10 mouse cellular contexts compared by ENCODE assay signal in genomic region chr16:43334411-43335150, GRCm38 (mm10).
A peak's percentile ranks its signal among the peaks of the same experiment; 100 is the strongest.
DNase-seq lines count a peak whose midpoint lies in the region; ATAC-seq lines count a peak whose summit lies in the region.
"Had no signal": no experiment of that assay in that cellular context is flagged by ENCODE, and none has a peak within 500 bp of the region (broad histone marks: within the 10 kb centered on the region; RNA-seq: fewer than 3 reads in every experiment).

No protein-coding gene starts in this region.

- no peak overlapping the region for H3K4me2 ChIP-seq in intestine, embryonic 16.5 days (ENCODE audit: low read depth, low read length)
- H3K4me2 ChIP-seq in midbrain, embryonic 15.5 days: no peak overlapping the region
- H3K4me2 ChIP-seq: embryonic facial prominence, embryonic 12.5 days had no signal

- H3K36me3 ChIP-seq in intestine, embryonic 16.5 days (ENCODE audit: control insufficient read depth, insufficient read depth, low read length): no peaks in the 10 kb centered on the region
- H3K36me3 ChIP-seq in midbrain, embryonic 15.5 days (replicated peaks): no peaks in the 10 kb centered on the region
- H3K36me3 ChIP-seq: embryonic facial prominence, embryonic 12.5 days had no signal

- WGBS in intestine, embryonic 16.5 days: 33% methylated on average over 11 of the region's 11 CpGs
- 28% methylated on average over 11 of the region's 11 CpGs for WGBS in midbrain, embryonic 15.5 days

- H3K27me3 ChIP-seq in intestine, embryonic 16.5 days (replicated peaks; ENCODE audit: control insufficient read depth, insufficient read depth, low read length): no peaks in the 10 kb centered on the region
- no peaks in the 10 kb centered on the region for H3K27me3 ChIP-seq in midbrain, embryonic 15.5 days (replicated peaks)
- H3K27me3 ChIP-seq: CH12.LX; embryonic facial prominence, embryonic 12.5 days had no signal

- peak overlapping the region; percentile 14; the same call in 1 of the 2 replicates for H3K4me3 ChIP-seq in brown adipose tissue, adult 24 weeks (ENCODE audit: insufficient read depth, low read depth, low read length)
- H3K4me3 ChIP-seq in intestine, embryonic 16.5 days (ENCODE audit: low read length): no peak overlapping the region
- H3K4me3 ChIP-seq in midbrain, embryonic 15.5 days: no peak overlapping the region
- H3K4me3 ChIP-seq: embryonic facial prominence, embryonic 12.5 days had no signal

- peaks cover 3% of the 10 kb centered on the region; the same call in 1 of the 2 replicates for H3K4me1 ChIP-seq in brown adipose tissue, adult 24 weeks (ENCODE audit: control insufficient read depth, insufficient read depth, insufficient read length, low read length)
- peaks cover 10% of the 10 kb centered on the region for H3K4me1 ChIP-seq in intestine, embryonic 16.5 days (ENCODE audit: control insufficient read depth, insufficient read depth, low read length)
- H3K4me1 ChIP-seq in midbrain, embryonic 15.5 days: 0 out of 2 replicates have a peak, but pooled peaks cover 3% of the 10 kb centered on the region
- H3K4me1 ChIP-seq: embryonic facial prominence, embryonic 12.5 days had no signal

- peak; percentile 54; the same call in 1 of the 2 replicates for ATAC-seq in intestine, embryonic 16.5 days
- ATAC-seq in midbrain, embryonic 15.5 days (replicated peaks): no peak
- ATAC-seq in megakaryocyte progenitor cell, adult 5-6 weeks (replicated peaks; ENCODE audit: poor library complexity): no peak

- H3K27ac ChIP-seq in brown adipose tissue, adult 24 weeks (replicated peaks; ENCODE audit: low read depth, low read length): peak overlapping the region; percentile 88
- no peak overlapping the region for H3K27ac ChIP-seq in intestine, embryonic 16.5 days (ENCODE audit: low read length)
- 0 out of 2 replicates have a peak overlapping the region, but pooled peaks have one; percentile 17 for H3K27ac ChIP-seq in midbrain, embryonic 15.5 days
- H3K27ac ChIP-seq: embryonic facial prominence, embryonic 12.5 days had no signal

- H3K9me3 ChIP-seq in intestine, embryonic 16.5 days (ENCODE audit: control insufficient read depth, low read length): no peaks in the 10 kb centered on the region
- H3K9me3 ChIP-seq in midbrain, embryonic 15.5 days: no peaks in the 10 kb centered on the region
- H3K9me3 ChIP-seq: embryonic facial prominence, embryonic 12.5 days had no signal

- no peak overlapping the region for H3K9ac ChIP-seq in intestine, embryonic 16.5 days (ENCODE audit: low read depth, low read length)
- no peak overlapping the region for H3K9ac ChIP-seq in midbrain, embryonic 15.5 days
- H3K9ac ChIP-seq: embryonic facial prominence, embryonic 12.5 days had no signal

- DNase-seq in frontal cortex, postnatal 36 days (ENCODE audit: low spot score in 2 of 2): peak; percentile 9 to 24
- no peak for DNase-seq in frontal cortex, postnatal 10 days (ENCODE audit: low spot score in 2 of 2)
- DNase-seq in gastrocnemius, adult 18-20 months (ENCODE audit: low spot score): peak; percentile 27
- DNase-seq in urinary bladder, adult 2 months (ENCODE audit: low spot score): no peak

Comparison
In these comparisons a context has a peak if more than half of its experiments do, and no peak if none do; other contexts are left out.
1. DNase-seq: peak in frontal cortex, postnatal 36 days (2 of 2) and gastrocnemius, adult 18-20 months (single experiment); none in frontal cortex, postnatal 10 days (0 of 2) and urinary bladder, adult 2 months (single experiment).